Mouse (Mus musculus) kidney, adult 2 months (tissue): Measurements from ENCODE around the gene Setd4.

Experiments
- CTCF ChIP-seq: fragments of 200-500 bp; conservative IDR thresholded peaks from 2 replicates; pipeline ENCODE4 v1.5.1; 2011; ENCODE audit warnings: low read depth, mild to moderate bottlenecking, control low read depth, low read length, moderate library complexity, mixed read lengths; ENCODE audit not compliant: insufficient read depth, insufficient read length
- POLR2A ChIP-seq: fragments of 200-500 bp; IDR thresholded peaks from one replicate; pipeline ENCODE4 v1.6.1; 2011; ENCODE audit warnings: low read depth, low read length, control low read depth

- TF ChIP-seq CTCF: peak; percentile 83
- TF ChIP-seq POLR2A: no peak
Observed at GRCm38 (mm10) chr16:93615118-93615870, 11.4 kb upstream of the Setd4 start.
